Mouse (Mus musculus) G1E (cell line): Measurements from ENCODE around the gene Gcnt7. TPM values are rescaled to one million over a fixed set of nuclear protein-coding genes. Genes with fewer than 3 reads are reported as not detected.

Source experiments
- ATAC-seq: 2 replicates; pipeline ENCODE4 v1.8.0; 2016; ENCODE audit warnings: mild to moderate bottlenecking; ENCODE audit not compliant: insufficient number of reproducible peaks, poor library complexity, low FRiP score, severe bottlenecking; ENCODE audit errors: extremely low read depth
- DNase-seq: peaks from one replicate; pipeline ENCODE4 v3.0.0; 2012; ENCODE audit warnings: low spot score
- H3K27me3 ChIP-seq: 2 replicates; pipeline ENCODE4 v1.6.1; 2012; ENCODE audit warnings: mild to moderate bottlenecking, low read length, inconsistent platforms; ENCODE audit not compliant: insufficient read depth
- H3K36me3 ChIP-seq: replicated peaks from 2 replicates; pipeline ENCODE3; 2012; ENCODE audit warnings: mild to moderate bottlenecking, inconsistent platforms
- H3K4me1 ChIP-seq: 2 replicates; pipeline ENCODE4 v1.6.1; 2012; ENCODE audit warnings: low read depth, low read length, inconsistent platforms, mixed read lengths; ENCODE audit not compliant: insufficient read depth
- H3K4me3 ChIP-seq: 2 replicates; pipeline ENCODE4 v1.5.1; 2012; ENCODE audit warnings: low read depth, mild to moderate bottlenecking, inconsistent platforms, low read length, moderate library complexity, mixed read lengths
- H3K9me3 ChIP-seq: replicated peaks from 2 replicates; pipeline ENCODE4 v1.6.1; 2012; ENCODE audit warnings: inconsistent platforms
- CTCF ChIP-seq: IDR thresholded peaks from 2 replicates; pipeline ENCODE4 v1.5.1; 2012; ENCODE audit warnings: low read depth, low read length, inconsistent platforms, mixed read lengths
- GATA1 ChIP-seq: IDR thresholded peaks from 2 replicates; pipeline ENCODE4 v1.6.1; 2012; ENCODE audit warnings: borderline replicate concordance, low read length, inconsistent platforms, mixed read lengths
- GATA2 ChIP-seq: IDR thresholded peaks from 2 replicates; pipeline ENCODE4 v1.6.1; 2012; ENCODE audit warnings: low read depth, low read length, inconsistent platforms, borderline replicate concordance
- POLR2AphosphoS5 ChIP-seq: IDR thresholded peaks from 2 replicates; pipeline ENCODE4 v1.6.1; 2012; ENCODE audit warnings: low read depth, low read length, inconsistent platforms; ENCODE audit not compliant: insufficient replicate concordance
- TAL1 ChIP-seq: conservative IDR thresholded peaks from 2 replicates; pipeline ENCODE4 v1.6.1; 2012; ENCODE audit warnings: low read depth, low read length, inconsistent platforms, mixed read lengths
- polyA plus RNA-seq: library from polyadenylated mRNA; stranded (reverse); fragments of >175 nt; gene quantifications from 2 replicates; pipeline ENCODE4 v1.2.3, GENCODE M21; 2012
- total RNA-seq, 2 experiments: library from RNA; stranded (forward) in 1 of 2; stranded (reverse) in 1 of 2; fragments of 200-1000 nt in 1 of 2; fragments of >200 nt in 1 of 2; fragmentation: Nextera tagmentation in 1 of 2; gene quantifications; 2 replicates each; pipeline ENCODE4 v1.2.3; 2014 to 2017

The Gcnt7 gene
- total and polyA plus RNA-seq, 3 experiments: 0.22 TPM; not detected in 2

- no peaks in the 10 kb centered on the region for H3K9me3 ChIP-seq
- peaks cover 11% of the 10 kb centered on the region for H3K36me3 ChIP-seq
- peaks cover 20% of the 10 kb centered on the region for H3K4me1 ChIP-seq
- TF ChIP-seq GATA1 (no peak), POLR2AphosphoS5 (no peak), GATA2 (no peak), CTCF (no peak), TAL1 (no peak)
- H3K4me3 ChIP-seq: no peak overlapping the region
- peaks cover 2% of the 10 kb centered on the region; the same call in 1 of the 2 replicates for H3K27me3 ChIP-seq
- no peak for ATAC-seq
- DNase-seq: no peak
These were observed 20.9 kb downstream of the Gcnt7 start for GRCm38 (mm10) chr2:172437371-172437952.

GRCm38 (mm10) chr2:172433746-172434145, 24.6 kb downstream of the Gcnt7 start:
- H3K36me3 ChIP-seq: no peaks in the 10 kb centered on the region
- H3K27me3 ChIP-seq: peaks cover 14% of the 10 kb centered on the region
- H3K4me1 ChIP-seq: no peaks in the 10 kb centered on the region; the same call in 1 of the 2 replicates
- H3K9me3 ChIP-seq: no peaks in the 10 kb centered on the region
- no peak for DNase-seq
- H3K4me3 ChIP-seq: no peak overlapping the region
- TF ChIP-seq GATA1: no peak
- TF ChIP-seq GATA2: no peak
- no peak for ATAC-seq

GRCm38 (mm10) chr2:172430609-172431008, 27.8 kb downstream of the Gcnt7 start:
- Histone ChIP-seq H3K36me3 (no peaks in the 10 kb centered on the region), H3K4me1 (no peaks in the 10 kb centered on the region), H3K9me3 (no peaks in the 10 kb centered on the region), H3K27me3 (peaks cover 14% of the 10 kb centered on the region), H3K4me3 (no peak overlapping the region)
- TF ChIP-seq TAL1 (no peak), POLR2AphosphoS5 (no peak), GATA2 (no peak), GATA1 (no peak), CTCF (no peak)
- DNase-seq (no peak), ATAC-seq (no peak)

- H3K9me3 ChIP-seq: no peaks in the 10 kb centered on the region
- no peak overlapping the region for H3K4me3 ChIP-seq
- ATAC-seq: no peak
- H3K36me3 ChIP-seq: no peaks in the 10 kb centered on the region
- no peak for DNase-seq
- no peaks in the 10 kb centered on the region for H3K4me1 ChIP-seq
- peaks cover 2% of the 10 kb centered on the region; the same call in 1 of the 2 replicates for H3K27me3 ChIP-seq
- TF ChIP-seq GATA2 (no peak), CTCF (no peak), TAL1 (no peak), GATA1 (no peak), POLR2AphosphoS5 (no peak)
These were observed 40.2 kb downstream of the Gcnt7 start for GRCm38 (mm10) chr2:172418208-172418607.

- no peak for DNase-seq
- H3K36me3 ChIP-seq: no peaks in the 10 kb centered on the region
- H3K4me3 ChIP-seq: no peak overlapping the region
- no peak for TF ChIP-seq CTCF
- no peak for TF ChIP-seq TAL1
- TF ChIP-seq GATA2: no peak
- TF ChIP-seq POLR2AphosphoS5: no peak
- no peak for TF ChIP-seq GATA1
- no peaks in the 10 kb centered on the region for H3K9me3 ChIP-seq
- peaks cover 2% of the 10 kb centered on the region; the same call in 1 of the 2 replicates for H3K27me3 ChIP-seq
- no peaks in the 10 kb centered on the region for H3K4me1 ChIP-seq
- no peak for ATAC-seq
These were observed 41.5 kb downstream of the Gcnt7 start for GRCm38 (mm10) chr2:172416876-172417275.

GRCm38 (mm10) chr2:172416218-172416617, 42.2 kb downstream of the Gcnt7 start:
- no peaks in the 10 kb centered on the region for H3K9me3 ChIP-seq
- TF ChIP-seq TAL1: no peak
- no peak for TF ChIP-seq GATA1
- no peak for TF ChIP-seq GATA2
- TF ChIP-seq POLR2AphosphoS5: no peak
- TF ChIP-seq CTCF: no peak
- H3K4me1 ChIP-seq: no peaks in the 10 kb centered on the region
- ATAC-seq: no peak
- H3K4me3 ChIP-seq: no peak overlapping the region
- no peaks in the 10 kb centered on the region for H3K36me3 ChIP-seq
- peaks cover 2% of the 10 kb centered on the region; the same call in 1 of the 2 replicates for H3K27me3 ChIP-seq
- DNase-seq: no peak
